Comparison of ENCODE assay signal across 9 mouse cellular contexts in genomic region chr14:47011171-47012139, GRCm38 (mm10).
DNase-seq lines count a peak whose midpoint lies in the region; ATAC-seq and TF ChIP-seq lines count a peak whose summit lies in the region.
"Had no signal": no experiment of that assay in that cellular context is flagged by ENCODE, and none has a peak within 500 bp of the region (broad histone marks: within the 10 kb centered on the region; RNA-seq: fewer than 3 reads in every experiment).

No protein-coding gene starts in this region.

- peaks cover 35% of the 10 kb centered on the region for H3K4me1 ChIP-seq in heart, embryonic 10.5 days
- 0 out of 2 replicates have a peak, but pooled peaks cover 5% of the 10 kb centered on the region for H3K4me1 ChIP-seq in lung, embryonic 16.5 days (replicated peaks; ENCODE audit: control insufficient read depth, insufficient read depth, low read length)
- no peaks in the 10 kb centered on the region for H3K4me1 ChIP-seq in stomach, postnatal 0 days (replicated peaks; ENCODE audit: control insufficient read depth, insufficient read depth)
- H3K4me1 ChIP-seq in cerebellum, adult 2 months (ENCODE audit: control insufficient read depth, insufficient read depth, low read length): no peaks in the 10 kb centered on the region; the same call in 1 of the 2 replicates

- H3K36me3 ChIP-seq in heart, embryonic 10.5 days: peaks cover 4% of the 10 kb centered on the region
- no peaks in the 10 kb centered on the region for H3K36me3 ChIP-seq in lung, embryonic 16.5 days (ENCODE audit: control insufficient read depth, insufficient read depth, low read length)
- H3K36me3 ChIP-seq in stomach, postnatal 0 days (ENCODE audit: control insufficient read depth, insufficient read depth, low read length): no peaks in the 10 kb centered on the region
- H3K36me3 ChIP-seq: hindbrain, embryonic 15.5 days had no signal

- no peak for TF ChIP-seq EP300 in stomach, postnatal 0 days (optimal IDR thresholded peaks at IDR 0.05)

- 52% methylated on average over 18 of the region's 18 CpGs for WGBS in heart, embryonic 10.5 days
- 60% methylated on average over 18 of the region's 18 CpGs for WGBS in lung, embryonic 16.5 days
- WGBS in stomach, postnatal 0 days: 59% methylated on average over 18 of the region's 18 CpGs
- 48% methylated on average over 18 of the region's 18 CpGs for WGBS in cerebellum, adult 2 months

- peak; percentile 49 to 63 for DNase-seq in lung, adult 18-20 months
- no peak for DNase-seq in lung, postnatal 14 days
- no peak for DNase-seq in heart, embryonic 10.5 days (ENCODE audit: low spot score)
- DNase-seq in stomach, postnatal 0 days (ENCODE audit: low spot score): no peak
- DNase-seq in cerebellum, adult 8-10 months: no peak
- no peak for DNase-seq in cerebellum, adult 2 months

- TF ChIP-seq CTCF in stomach, postnatal 0 days (IDR thresholded peaks at IDR 0.05; ENCODE audit: low read depth): no peak
- no peak for TF ChIP-seq CTCF in cerebellum, adult 2 months (IDR thresholded peaks at IDR 0.05; ENCODE audit: borderline replicate concordance, insufficient read depth, low read depth, low read length)

- H3K27me3 ChIP-seq in heart, embryonic 10.5 days (ENCODE audit: insufficient read depth, poor library complexity, severe bottlenecking): no peaks in the 10 kb centered on the region
- H3K27me3 ChIP-seq in lung, embryonic 16.5 days (ENCODE audit: control insufficient read depth, insufficient read depth, low read depth, low read length): no peaks in the 10 kb centered on the region
- H3K27me3 ChIP-seq in stomach, postnatal 0 days (ENCODE audit: control insufficient read depth, insufficient read depth, low read length): no peaks in the 10 kb centered on the region
- H3K27me3 ChIP-seq in cerebellum, adult 2 months (ENCODE audit: control insufficient read depth, insufficient read depth, low read length): no peaks in the 10 kb centered on the region
- H3K27me3 ChIP-seq: hindbrain, embryonic 15.5 days had no signal

- no peaks in the 10 kb centered on the region for H3K9me3 ChIP-seq in heart, embryonic 10.5 days
- H3K9me3 ChIP-seq in lung, embryonic 16.5 days (ENCODE audit: control insufficient read depth, low read length): no peaks in the 10 kb centered on the region
- no peaks in the 10 kb centered on the region for H3K9me3 ChIP-seq in stomach, postnatal 0 days (ENCODE audit: control insufficient read depth, low read length)
- H3K9me3 ChIP-seq: hindbrain, embryonic 15.5 days had no signal

- H3K4me3 ChIP-seq in heart, embryonic 10.5 days: no peak overlapping the region
- no peak overlapping the region for H3K4me3 ChIP-seq in lung, embryonic 16.5 days (ENCODE audit: low read length)
- no peak overlapping the region for H3K4me3 ChIP-seq in stomach, postnatal 0 days (ENCODE audit: low read depth, low read length)
- H3K4me3 ChIP-seq in cerebellum, adult 2 months (replicated peaks; ENCODE audit: insufficient read depth, low read depth, low read length): no peak overlapping the region
- H3K4me3 ChIP-seq: hindbrain, embryonic 15.5 days had no signal

- TF ChIP-seq POLR2A in cerebellum, adult 2 months (IDR thresholded peaks at IDR 0.05; ENCODE audit: borderline replicate concordance, insufficient read depth, low read length): no peak

- H3K4me2 ChIP-seq in lung, embryonic 16.5 days (ENCODE audit: low read depth, low read length): no peak overlapping the region
- H3K4me2 ChIP-seq in stomach, postnatal 0 days (replicated peaks; ENCODE audit: low read depth): no peak overlapping the region
- H3K4me2 ChIP-seq: hindbrain, embryonic 15.5 days had no signal

- peak; percentile 43; the same call in 1 of the 2 replicates for ATAC-seq in lung, embryonic 16.5 days (ENCODE audit: low read depth)
- ATAC-seq in stomach, postnatal 0 days (ENCODE audit: low FRiP score, low TSS enrichment): peak; percentile 24; the same call in 1 of the 2 replicates
- no peak for ATAC-seq in megakaryocyte-erythroid progenitor cell, adult 5-6 weeks (replicated peaks; ENCODE audit: low FRiP score, low TSS enrichment, poor library complexity, severe bottlenecking)

- peak overlapping the region; percentile 78 for H3K27ac ChIP-seq in heart, embryonic 10.5 days
- no peak overlapping the region for H3K27ac ChIP-seq in lung, embryonic 16.5 days (ENCODE audit: low read length)
- H3K27ac ChIP-seq in stomach, postnatal 0 days (replicated peaks): no peak overlapping the region
- H3K27ac ChIP-seq in cerebellum, adult 2 months (ENCODE audit: insufficient read depth, low read length): no peak overlapping the region
- H3K27ac ChIP-seq: hindbrain, embryonic 15.5 days had no signal

- no peak overlapping the region for H3K9ac ChIP-seq in lung, embryonic 16.5 days (ENCODE audit: low read length)
- no peak overlapping the region for H3K9ac ChIP-seq in stomach, postnatal 0 days (ENCODE audit: low read length)
- H3K9ac ChIP-seq: hindbrain, embryonic 15.5 days had no signal

Comparison
In these comparisons a context has a peak if more than half of its experiments do, and no peak if none do; other contexts are left out.
1. DNase-seq: peak in lung, adult 18-20 months (2 of 2); none in lung, postnatal 14 days (single experiment), heart, embryonic 10.5 days (single experiment), stomach, postnatal 0 days (single experiment), cerebellum, adult 8-10 months (single experiment) and cerebellum, adult 2 months (0 of 2).